9 mouse cellular contexts compared by ENCODE assay signal in genomic region chr11:19962796-19963195, GRCm38 (mm10). TPM values are rescaled to one million over a fixed set of nuclear protein-coding genes. Genes with fewer than 3 reads are reported as not detected.
DNase-seq lines count a peak whose midpoint lies in the region; ATAC-seq and TF ChIP-seq lines count a peak whose summit lies in the region.
"Had no signal": no experiment of that assay in that cellular context is flagged by ENCODE, and none has a peak within 500 bp of the region (broad histone marks: within the 10 kb centered on the region; RNA-seq: fewer than 3 reads in every experiment).

No protein-coding gene starts in this region.

- no peaks in the 10 kb centered on the region for H3K36me3 ChIP-seq in forebrain, embryonic 13.5 days (ENCODE audit: poor library complexity, severe bottlenecking)
- H3K36me3 ChIP-seq in forebrain, embryonic 15.5 days = no peaks in the 10 kb centered on the region
- peaks cover 75% of the 10 kb centered on the region for H3K36me3 ChIP-seq in G1E (replicated peaks)
- H3K36me3 ChIP-seq in liver, postnatal 0 days (replicated peaks; ENCODE audit: insufficient read depth, low read length) = no peaks in the 10 kb centered on the region
- H3K36me3 ChIP-seq in forebrain, embryonic 11.5 days (ENCODE audit: control insufficient read depth, insufficient read depth, low read length) = no peaks in the 10 kb centered on the region

- peak overlapping the region; percentile 19; the same call in 1 of the 2 replicates for H3K27ac ChIP-seq in forebrain, embryonic 13.5 days
- H3K27ac ChIP-seq in forebrain, embryonic 15.5 days (replicated peaks) = no peak overlapping the region
- peak overlapping the region; percentile 76 for H3K27ac ChIP-seq in liver, postnatal 0 days (ENCODE audit: low read depth)
- no peak overlapping the region for H3K27ac ChIP-seq in forebrain, embryonic 11.5 days (ENCODE audit: low read depth, low read length)
- H3K27ac ChIP-seq: limb, embryonic 12.5 days had no signal

- TF ChIP-seq EP300 in liver, postnatal 0 days (IDR thresholded peaks at IDR 0.05; ENCODE audit: low read depth) = no peak

- peaks cover 14% of the 10 kb centered on the region for H3K4me1 ChIP-seq in forebrain, embryonic 13.5 days
- peaks cover 4% of the 10 kb centered on the region; the same call in 1 of the 2 replicates for H3K4me1 ChIP-seq in forebrain, embryonic 15.5 days
- H3K4me1 ChIP-seq in G1E (ENCODE audit: insufficient read depth, low read depth, low read length) = peaks cover 31% of the 10 kb centered on the region
- peaks cover 45% of the 10 kb centered on the region for H3K4me1 ChIP-seq in liver, postnatal 0 days (ENCODE audit: insufficient read depth)
- no peaks in the 10 kb centered on the region for H3K4me1 ChIP-seq in forebrain, embryonic 11.5 days (replicated peaks; ENCODE audit: control insufficient read depth, insufficient read depth, low read length)

- H3K4me2 ChIP-seq in forebrain, embryonic 13.5 days = no peak overlapping the region
- no peak overlapping the region for H3K4me2 ChIP-seq in forebrain, embryonic 15.5 days (replicated peaks)
- H3K4me2 ChIP-seq in liver, postnatal 0 days (ENCODE audit: low read depth, low read length) = peak overlapping the region; percentile 20; the same call in 1 of the 2 replicates
- H3K4me2 ChIP-seq in forebrain, embryonic 11.5 days (ENCODE audit: low read depth, low read length, severe bottlenecking) = no peak overlapping the region
- H3K4me2 ChIP-seq: limb, embryonic 12.5 days had no signal

- no peak overlapping the region for H3K4me3 ChIP-seq in forebrain, embryonic 13.5 days
- H3K4me3 ChIP-seq in forebrain, embryonic 15.5 days = no peak overlapping the region
- H3K4me3 ChIP-seq in G1E (ENCODE audit: low read depth, low read length) = no peak overlapping the region
- H3K4me3 ChIP-seq in liver, postnatal 0 days (ENCODE audit: low read depth, low read length) = no peak overlapping the region
- no peak overlapping the region for H3K4me3 ChIP-seq in forebrain, embryonic 11.5 days (ENCODE audit: low read depth, low read length)
- H3K4me3 ChIP-seq: limb, embryonic 12.5 days had no signal

- no peak for ATAC-seq in forebrain, embryonic 13.5 days
- no peak for ATAC-seq in forebrain, embryonic 15.5 days (replicated peaks)
- peak; percentile 59 for ATAC-seq in G1E (ENCODE audit: extremely low read depth, insufficient number of reproducible peaks, low FRiP score, poor library complexity, severe bottlenecking)
- 0 out of 2 replicates have a peak, but pooled peaks have one; percentile 13 for ATAC-seq in liver, postnatal 0 days
- no peak for ATAC-seq in forebrain, embryonic 11.5 days (replicated peaks; ENCODE audit: low FRiP score)

- 60% methylated on average over 5 of the region's 5 CpGs for WGBS in forebrain, embryonic 13.5 days
- WGBS in forebrain, embryonic 15.5 days = 51% methylated on average over 5 of the region's 5 CpGs
- 9% methylated on average over 5 of the region's 5 CpGs for WGBS in liver, postnatal 0 days (ENCODE audit: insufficient replicate concordance)
- WGBS in forebrain, embryonic 11.5 days = 70% methylated on average over 5 of the region's 5 CpGs

- no peak for TF ChIP-seq CTCF in G1E (IDR thresholded peaks at IDR 0.05; ENCODE audit: low read depth, low read length)
- no peak for TF ChIP-seq CTCF in liver, postnatal 0 days (IDR thresholded peaks at IDR 0.05; ENCODE audit: low read depth)

- H3K9me3 ChIP-seq in forebrain, embryonic 13.5 days (replicated peaks) = no peaks in the 10 kb centered on the region
- H3K9me3 ChIP-seq in forebrain, embryonic 15.5 days = no peaks in the 10 kb centered on the region
- H3K9me3 ChIP-seq in G1E (replicated peaks) = no peaks in the 10 kb centered on the region
- no peaks in the 10 kb centered on the region for H3K9me3 ChIP-seq in liver, postnatal 0 days (ENCODE audit: low read length)
- no peaks in the 10 kb centered on the region for H3K9me3 ChIP-seq in forebrain, embryonic 11.5 days (ENCODE audit: control insufficient read depth, low read length)
- H3K9me3 ChIP-seq: limb, embryonic 12.5 days had no signal

- no peak overlapping the region for H3K9ac ChIP-seq in forebrain, embryonic 13.5 days
- no peak overlapping the region for H3K9ac ChIP-seq in forebrain, embryonic 15.5 days (replicated peaks)
- H3K9ac ChIP-seq in liver, postnatal 0 days (replicated peaks) = no peak overlapping the region
- no peak overlapping the region for H3K9ac ChIP-seq in forebrain, embryonic 11.5 days (ENCODE audit: low read length)
- H3K9ac ChIP-seq: limb, embryonic 12.5 days had no signal

- H3K27me3 ChIP-seq in forebrain, embryonic 13.5 days = no peaks in the 10 kb centered on the region
- no peaks in the 10 kb centered on the region for H3K27me3 ChIP-seq in forebrain, embryonic 15.5 days
- no peaks in the 10 kb centered on the region for H3K27me3 ChIP-seq in G1E (ENCODE audit: insufficient read depth, low read length)
- no peaks in the 10 kb centered on the region for H3K27me3 ChIP-seq in liver, postnatal 0 days (ENCODE audit: insufficient read depth, low read length)
- H3K27me3 ChIP-seq in forebrain, embryonic 11.5 days (ENCODE audit: control insufficient read depth, insufficient read depth, low read length) = no peaks in the 10 kb centered on the region
- H3K27me3 ChIP-seq: limb, embryonic 12.5 days had no signal

- no peak for DNase-seq in G1E (ENCODE audit: low spot score)
- DNase-seq in induced T-regulatory cell, adult 2 months (ENCODE audit: low read depth) = peak; percentile 54
- no peak for DNase-seq in liver, postnatal 0 days
- DNase-seq in cerebellum, adult 8-10 months = no peak
- no peak for DNase-seq in gastrocnemius, postnatal 10 days
- no peak for DNase-seq in forebrain, embryonic 11.5 days (ENCODE audit: low spot score)

RNA-seq across cellular contexts. Expression of gene Spred2, which starts 38.6 kb away (rescaled TPM):
- 6.9 and 7.6 TPM in 2 replicates for polyA plus RNA-seq in forebrain, embryonic 13.5 days (2015; fragmentation: Nextera tagmentation; extraction: Ambion mirVana)
- 8.1 and 9.3 TPM in 2 replicates for polyA plus RNA-seq in forebrain, embryonic 15.5 days (2015; fragmentation: Nextera tagmentation; extraction: Ambion mirVana)
- total RNA-seq in G1E (2014; fragmentation: Nextera tagmentation) (33.6 and 39.0 TPM in 2 replicates), G1E (2017) (7.6 and 8.9 TPM in 2 replicates)
- polyA plus RNA-seq in G1E (2012) = 76.1 and 93.9 TPM in 2 replicates
- polyA plus RNA-seq in liver, postnatal 0 days (2015; fragmentation: Nextera tagmentation; extraction: Ambion mirVana) = 1.3 and 1.4 TPM in 2 replicates
- total RNA-seq in gastrocnemius, postnatal 10 days (2021) = 10 to 100 TPM; 17.3 to 19.4 TPM
- 7.3 and 7.7 TPM in 2 replicates for polyA plus RNA-seq in forebrain, embryonic 11.5 days (2014; fragmentation: Nextera tagmentation; extraction: Ambion mirVana)

Comparison
In these comparisons a context has a peak if more than half of its experiments do, and no peak if none do; other contexts are left out.
1. H3K27ac ChIP-seq: peak in forebrain, embryonic 13.5 days (single experiment) and liver, postnatal 0 days (single experiment); none in forebrain, embryonic 15.5 days (single experiment) and forebrain, embryonic 11.5 days (single experiment).
2. ATAC-seq: peak in G1E (single experiment) and liver, postnatal 0 days (single experiment); none in forebrain, embryonic 13.5 days (single experiment), forebrain, embryonic 15.5 days (single experiment) and forebrain, embryonic 11.5 days (single experiment).